Mouse (Mus musculus) G1E (cell line): ENCODE results near the gene Cntnap1. TPM values are rescaled to one million over a fixed set of nuclear protein-coding genes. Genes with fewer than 3 reads are reported as not detected.

Experiments
- ATAC-seq: 2 replicates; pipeline ENCODE4 v1.8.0; 2016; ENCODE audit warnings: mild to moderate bottlenecking; ENCODE audit not compliant: insufficient number of reproducible peaks, poor library complexity, low FRiP score, severe bottlenecking; ENCODE audit errors: extremely low read depth
- DNase-seq: peaks from one replicate; pipeline ENCODE4 v3.0.0; 2012; ENCODE audit warnings: low spot score
- H3K27me3 ChIP-seq: 2 replicates; pipeline ENCODE4 v1.6.1; 2012; ENCODE audit warnings: mild to moderate bottlenecking, low read length, inconsistent platforms; ENCODE audit not compliant: insufficient read depth
- H3K36me3 ChIP-seq: replicated peaks from 2 replicates; pipeline ENCODE3; 2012; ENCODE audit warnings: mild to moderate bottlenecking, inconsistent platforms
- H3K4me1 ChIP-seq: 2 replicates; pipeline ENCODE4 v1.6.1; 2012; ENCODE audit warnings: low read depth, low read length, inconsistent platforms, mixed read lengths; ENCODE audit not compliant: insufficient read depth
- H3K4me3 ChIP-seq: 2 replicates; pipeline ENCODE4 v1.5.1; 2012; ENCODE audit warnings: low read depth, mild to moderate bottlenecking, inconsistent platforms, low read length, moderate library complexity, mixed read lengths
- H3K9me3 ChIP-seq: replicated peaks from 2 replicates; pipeline ENCODE4 v1.6.1; 2012; ENCODE audit warnings: inconsistent platforms
- CTCF ChIP-seq: IDR thresholded peaks from 2 replicates; pipeline ENCODE4 v1.5.1; 2012; ENCODE audit warnings: low read depth, low read length, inconsistent platforms, mixed read lengths
- GATA1 ChIP-seq: IDR thresholded peaks from 2 replicates; pipeline ENCODE4 v1.6.1; 2012; ENCODE audit warnings: borderline replicate concordance, low read length, inconsistent platforms, mixed read lengths
- GATA2 ChIP-seq: IDR thresholded peaks from 2 replicates; pipeline ENCODE4 v1.6.1; 2012; ENCODE audit warnings: low read depth, low read length, inconsistent platforms, borderline replicate concordance
- POLR2AphosphoS5 ChIP-seq: IDR thresholded peaks from 2 replicates; pipeline ENCODE4 v1.6.1; 2012; ENCODE audit warnings: low read depth, low read length, inconsistent platforms; ENCODE audit not compliant: insufficient replicate concordance
- TAL1 ChIP-seq: conservative IDR thresholded peaks from 2 replicates; pipeline ENCODE4 v1.6.1; 2012; ENCODE audit warnings: low read depth, low read length, inconsistent platforms, mixed read lengths
- polyA plus RNA-seq: library from polyadenylated mRNA; stranded (reverse); fragments of >175 nt; gene quantifications from 2 replicates; pipeline ENCODE4 v1.2.3, GENCODE M21; 2012
- total RNA-seq, 2 experiments: library from RNA; stranded (forward) in 1 of 2; stranded (reverse) in 1 of 2; fragments of 200-1000 nt in 1 of 2; fragments of >200 nt in 1 of 2; fragmentation: Nextera tagmentation in 1 of 2; gene quantifications; 2 replicates each; pipeline ENCODE4 v1.2.3; 2014 to 2017

The Cntnap1 gene
- total and polyA plus RNA-seq, 3 experiments: under 0.01 to 0.02 TPM; not detected in 1

- peaks cover 40% of the 10 kb centered on the region for H3K27me3 ChIP-seq
- no peaks in the 10 kb centered on the region for H3K9me3 ChIP-seq
- DNase-seq (no peak), ATAC-seq (no peak)
- peak overlapping the region; percentile 31; the same call in 1 of the 2 replicates for H3K4me3 ChIP-seq
- no peaks in the 10 kb centered on the region for H3K36me3 ChIP-seq
- TF ChIP-seq CTCF (no peak), POLR2AphosphoS5 (no peak), GATA1 (no peak), GATA2 (no peak), TAL1 (no peak)
- H3K4me1 ChIP-seq: peaks cover 60% of the 10 kb centered on the region
These were observed 60.9 kb downstream of the Cntnap1 start for GRCm38 (mm10) chr11:101230991-101231871.

GRCm38 (mm10) chr11:101232010-101232839 lies 61.9 kb downstream of the Cntnap1 start:
- Histone ChIP-seq H3K4me3 (no peak overlapping the region; the same call in 1 of the 2 replicates), H3K27me3 (peaks cover 45% of the 10 kb centered on the region), H3K4me1 (peaks cover 56% of the 10 kb centered on the region), H3K36me3 (no peaks in the 10 kb centered on the region), H3K9me3 (no peaks in the 10 kb centered on the region)
- ATAC-seq (peak; percentile 80), DNase-seq (peak; percentile 34)
- TF ChIP-seq CTCF (no peak), TAL1 (no peak; the same call in 1 of the 2 replicates), POLR2AphosphoS5 (no peak), GATA2 (no peak), GATA1 (no peak)

- Histone ChIP-seq H3K4me3 (no peak overlapping the region), H3K4me1 (peaks cover 47% of the 10 kb centered on the region), H3K9me3 (no peaks in the 10 kb centered on the region), H3K27me3 (peaks cover 43% of the 10 kb centered on the region), H3K36me3 (no peaks in the 10 kb centered on the region)
- DNase-seq: no peak
- TF ChIP-seq CTCF (no peak), GATA2 (no peak), TAL1 (0 out of 2 replicates have a peak, but pooled peaks have one; percentile 39), GATA1 (no peak), POLR2AphosphoS5 (no peak)
- ATAC-seq: no peak
These were observed 62.9 kb downstream of the Cntnap1 start for GRCm38 (mm10) chr11:101233240-101233639.

- no peaks in the 10 kb centered on the region for H3K9me3 ChIP-seq
- no peak overlapping the region for H3K4me3 ChIP-seq
- TF ChIP-seq CTCF: no peak
- no peak for TF ChIP-seq GATA1
- no peak for TF ChIP-seq TAL1
- no peak for TF ChIP-seq GATA2
- TF ChIP-seq POLR2AphosphoS5: no peak
- no peak for DNase-seq
- no peak for ATAC-seq
- H3K36me3 ChIP-seq: no peaks in the 10 kb centered on the region
- peaks cover 36% of the 10 kb centered on the region for H3K27me3 ChIP-seq
- peaks cover 43% of the 10 kb centered on the region for H3K4me1 ChIP-seq
These were observed 63.8 kb downstream of the Cntnap1 start for GRCm38 (mm10) chr11:101234124-101234523.

- Histone ChIP-seq H3K27me3 (peaks cover 24% of the 10 kb centered on the region), H3K9me3 (no peaks in the 10 kb centered on the region), H3K36me3 (no peaks in the 10 kb centered on the region), H3K4me3 (no peak overlapping the region), H3K4me1 (peaks cover 31% of the 10 kb centered on the region)
- DNase-seq (no peak), ATAC-seq (no peak)
- no peak for TF ChIP-seq CTCF
- no peak for TF ChIP-seq GATA2
- no peak for TF ChIP-seq GATA1
- no peak for TF ChIP-seq TAL1
- TF ChIP-seq POLR2AphosphoS5: no peak
These were observed 65.1 kb downstream of the Cntnap1 start for GRCm38 (mm10) chr11:101235429-101235828.
